Mouse (Mus musculus): ENCODE results near the gene Kifc5b.

The Kifc5b gene

DNA sequence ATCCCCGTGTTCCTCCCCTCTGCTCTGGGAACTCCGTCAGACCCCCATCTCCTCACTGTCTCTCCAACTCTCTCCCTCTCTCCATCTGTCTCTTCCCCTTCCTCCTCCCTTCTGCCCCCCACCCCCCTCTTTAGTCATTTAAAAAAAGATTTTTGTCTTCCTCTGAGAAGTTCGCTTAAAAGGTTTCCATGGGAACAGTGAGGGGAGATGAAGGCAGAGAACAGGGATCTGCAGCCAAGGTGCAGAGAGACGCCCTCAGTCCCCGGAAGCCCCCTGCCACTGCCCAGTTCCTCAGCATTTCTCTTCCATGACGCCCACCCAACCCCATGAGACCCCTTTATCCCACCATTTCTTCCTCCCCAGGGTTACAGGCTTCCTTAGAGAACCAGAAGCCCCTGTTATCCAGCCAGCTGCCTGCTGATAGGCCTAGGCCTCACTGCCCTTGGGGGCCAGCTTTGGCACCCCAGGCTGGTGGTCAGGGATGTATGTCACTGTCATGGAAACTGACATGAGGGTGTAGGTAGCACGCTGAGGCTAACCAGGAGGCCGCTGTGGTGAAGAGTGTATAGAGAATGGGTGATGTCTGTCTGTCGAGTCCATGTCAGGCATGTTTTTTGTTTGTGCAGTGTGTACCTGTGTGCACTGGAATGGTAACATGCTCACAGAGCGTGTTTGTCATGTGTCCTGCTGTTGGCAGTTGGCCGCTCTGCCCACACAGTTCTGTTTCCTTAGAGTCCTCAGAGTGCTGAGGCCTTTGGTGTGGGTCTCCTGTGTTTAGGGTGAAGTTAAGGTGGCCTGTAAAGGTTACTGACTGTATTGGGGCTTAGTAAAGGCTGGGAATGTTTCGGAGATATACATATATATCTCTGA is 30.6 kb downstream of the Kifc5b start:
- no peak for DNase-seq (ENCODE audit: low read depth, low spot score)

DNA sequence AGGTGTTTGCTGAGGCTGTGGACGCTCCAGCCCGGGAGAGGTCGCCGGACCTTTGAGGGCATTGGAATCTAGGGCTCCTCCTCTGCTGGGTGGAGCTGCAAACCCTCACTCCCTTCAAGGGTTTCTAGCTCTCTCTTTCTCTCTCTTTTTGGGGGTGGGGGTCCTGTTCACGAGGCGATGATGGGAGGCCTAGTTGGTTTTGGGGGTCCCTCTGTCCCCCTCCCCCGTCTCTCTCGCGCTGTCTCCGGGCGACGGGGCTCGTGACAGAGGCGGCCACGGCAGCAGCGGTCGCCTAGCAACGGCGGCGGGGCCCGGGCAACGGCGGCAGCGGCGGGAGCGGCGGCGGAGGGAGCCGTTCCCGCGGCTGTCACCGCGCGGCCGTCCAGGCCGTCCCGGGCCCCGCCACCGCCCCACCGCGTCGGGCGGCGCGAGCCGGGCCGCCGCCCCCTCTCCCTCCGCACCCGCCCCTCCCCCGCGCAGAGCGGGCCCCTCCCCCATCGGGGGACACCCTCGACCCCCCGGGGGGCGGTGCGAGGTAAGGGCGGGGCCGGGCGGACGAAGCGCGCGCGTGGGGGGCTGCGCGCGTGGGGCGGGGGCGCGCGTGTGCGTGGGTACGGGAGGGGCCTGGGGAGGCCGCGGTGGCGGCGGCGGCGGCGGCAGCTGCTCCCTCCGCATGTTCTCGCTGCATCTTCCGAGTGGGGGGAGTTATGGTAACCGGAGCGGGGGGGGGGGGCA is 31.6 kb downstream of the Kifc5b start:
- DNase-seq (ENCODE audit: low read depth, low spot score): no peak

DNA sequence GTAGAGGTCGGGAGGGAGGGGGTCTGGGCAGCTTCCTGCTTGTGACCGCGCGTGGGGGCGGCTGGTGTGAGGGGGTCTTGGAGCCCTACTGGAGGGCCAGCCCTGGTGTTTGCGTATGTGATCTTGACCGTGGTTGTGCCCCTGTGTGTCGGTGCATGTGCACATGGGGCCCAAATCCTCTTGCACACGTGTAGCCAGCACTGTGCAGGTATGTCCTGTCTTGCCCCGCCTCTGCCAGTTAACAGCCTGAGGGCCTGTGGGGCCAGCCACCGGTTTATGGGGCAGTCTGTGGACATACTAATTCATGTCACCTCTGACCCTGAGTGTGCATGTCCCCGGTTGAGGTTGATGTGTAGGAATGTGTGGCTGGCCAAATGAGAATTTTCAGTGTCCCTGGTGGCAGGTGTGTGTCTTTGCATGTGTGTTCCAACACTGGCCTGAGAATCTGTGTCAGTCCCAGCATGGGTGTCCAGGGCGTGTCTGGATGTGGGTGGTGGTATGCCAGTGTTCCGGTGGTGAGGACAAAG is 32.2 kb downstream of the Kifc5b start:
- DNase-seq (ENCODE audit: low read depth, low spot score): no peak

DNA sequence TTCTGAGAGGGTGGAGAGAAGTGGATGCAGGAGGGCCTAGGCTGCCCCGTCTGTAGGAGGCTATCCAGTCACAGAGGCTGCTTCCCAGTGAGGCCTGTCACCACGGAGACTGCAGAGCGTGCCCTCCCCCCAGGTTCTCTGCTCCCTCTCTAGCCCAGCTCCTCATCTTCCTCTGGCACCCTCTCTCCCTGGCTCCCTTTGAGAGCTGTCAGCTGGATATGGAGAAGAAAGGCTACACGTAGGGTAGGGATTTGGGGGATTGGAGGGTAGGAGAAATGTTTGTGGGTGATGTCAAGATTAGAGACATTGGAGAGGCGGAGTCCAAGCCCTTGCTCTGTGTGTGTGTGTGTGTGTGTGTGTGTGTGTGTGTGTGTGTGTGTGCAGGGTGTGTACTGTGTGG is 33.0 kb downstream of the Kifc5b start:
- DNase-seq (ENCODE audit: low read depth, low spot score): no peak

DNA sequence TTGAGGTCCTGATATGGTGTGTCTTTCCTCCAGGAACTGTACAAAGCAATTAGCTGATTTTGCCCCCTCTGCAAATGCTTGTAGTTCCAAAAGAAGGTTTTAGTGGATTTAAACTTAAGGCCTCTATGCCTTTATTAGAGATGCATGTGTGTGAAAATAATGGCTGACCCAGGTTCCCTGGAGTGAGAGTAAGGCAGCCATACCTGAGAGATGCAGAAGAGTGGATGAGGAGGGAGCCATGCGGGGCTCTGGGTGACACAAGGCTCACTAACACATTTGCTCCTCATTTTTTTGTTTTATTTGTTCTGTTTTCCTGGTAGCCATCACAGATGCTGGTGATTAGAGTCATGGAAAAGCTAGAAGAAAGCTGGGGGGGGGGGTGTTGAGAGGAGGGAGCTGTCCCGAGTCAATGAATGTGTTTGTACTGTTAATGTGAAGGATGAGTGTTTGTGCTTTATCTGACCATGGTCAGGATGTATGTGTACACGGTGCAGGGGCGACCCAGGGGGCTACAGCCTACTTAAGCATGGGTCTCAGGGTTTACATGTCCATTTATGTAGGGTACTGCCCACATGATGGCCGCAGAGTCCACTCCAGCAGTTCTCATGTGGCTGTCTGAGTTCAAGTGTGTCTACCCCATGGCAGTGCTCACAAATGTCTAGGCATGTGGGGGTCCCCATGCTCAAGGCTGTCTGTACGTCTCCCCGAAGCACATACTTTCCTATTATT is 33.8 kb downstream of the Kifc5b start:
- DNase-seq (ENCODE audit: low read depth, low spot score): no peak

DNA sequence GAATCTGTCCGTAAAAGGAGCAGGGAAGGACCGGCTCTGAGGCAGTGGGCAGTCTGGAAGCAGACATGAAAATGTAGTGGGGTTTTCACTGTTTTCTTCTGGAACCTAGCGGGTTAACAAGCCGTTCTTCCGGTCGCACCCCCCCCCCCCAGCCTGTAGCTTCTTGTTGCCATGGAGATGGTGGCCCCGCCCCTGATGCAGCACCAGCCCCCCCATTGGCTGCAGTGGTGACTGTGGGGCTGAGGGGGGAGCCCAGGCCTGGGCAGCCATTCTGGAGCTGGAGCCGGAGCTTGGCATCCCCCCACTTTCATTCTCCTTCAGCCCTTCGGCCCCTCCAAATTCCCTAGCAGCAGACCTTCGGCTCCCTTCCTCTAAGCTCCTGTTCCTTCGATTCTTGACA is 34.5 kb downstream of the Kifc5b start:
- DNase-seq (ENCODE audit: low read depth, low spot score): no peak

DNA sequence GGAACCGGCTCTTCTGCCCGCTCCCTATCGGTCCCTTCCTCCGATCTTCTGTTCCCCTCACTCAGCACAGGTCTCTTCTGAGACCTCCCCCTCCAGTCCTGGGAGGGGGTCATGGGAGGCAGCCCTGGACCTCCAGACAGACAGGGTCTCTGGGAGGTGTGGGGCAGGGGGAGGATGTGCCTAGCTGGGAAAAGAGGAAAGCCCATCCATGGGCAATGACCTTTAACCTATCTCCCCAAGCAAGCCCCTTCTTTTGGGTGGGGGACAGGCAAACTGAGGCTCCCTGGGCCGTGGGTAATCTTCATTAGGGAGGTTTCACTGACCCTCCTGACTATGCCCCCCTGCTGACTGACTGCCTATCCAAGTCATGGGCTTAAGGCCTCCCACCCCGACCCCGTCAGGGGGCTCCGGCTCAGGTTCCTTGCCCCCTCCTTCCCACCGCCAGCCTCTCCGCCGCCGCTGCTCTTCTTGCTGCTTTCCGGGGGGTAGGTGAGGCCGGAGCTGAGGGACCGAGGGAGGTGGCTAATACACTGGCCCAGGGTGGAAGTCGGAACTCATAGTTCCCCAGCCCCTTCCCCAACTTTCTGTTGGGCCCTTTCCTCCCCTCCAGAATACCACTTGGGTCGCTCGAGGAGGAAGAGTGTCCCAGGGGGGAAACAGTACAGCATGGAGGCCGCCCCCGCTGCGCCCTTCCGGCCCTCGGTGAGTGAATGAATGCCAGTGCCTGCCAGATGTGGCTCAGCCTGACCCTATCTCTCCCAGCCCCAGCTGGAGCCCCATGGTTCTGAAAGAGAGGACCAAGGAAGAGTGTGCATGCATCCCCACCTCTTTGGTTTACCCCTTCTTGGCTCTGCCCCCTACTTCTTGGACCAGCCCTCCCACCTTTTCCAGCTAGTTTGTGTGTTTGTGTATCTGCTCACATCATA is 35.3 kb downstream of the Kifc5b start:
- DNase-seq (ENCODE audit: low read depth, low spot score): no peak

DNA sequence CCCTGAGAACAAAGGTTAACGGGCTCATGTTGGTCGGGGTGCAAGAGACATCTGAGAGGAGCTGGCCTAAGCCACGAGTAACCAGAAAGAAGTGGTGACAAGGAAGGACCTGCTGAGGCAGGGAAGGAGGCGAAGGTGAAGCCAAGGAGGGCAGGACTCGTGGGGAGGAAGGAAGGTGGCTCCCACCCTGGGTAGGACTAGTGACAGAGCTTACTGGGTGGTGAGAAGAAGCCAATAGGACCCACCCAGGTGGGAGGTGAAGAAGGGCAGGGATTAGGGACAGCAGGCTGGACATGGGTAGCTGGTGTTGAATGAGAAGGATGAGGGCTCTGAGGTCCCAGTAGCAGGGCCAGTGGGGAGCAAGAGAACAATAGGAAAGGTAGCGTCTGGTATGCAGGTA is 36.3 kb downstream of the Kifc5b start:
- no peak for DNase-seq (ENCODE audit: low read depth, low spot score)

DNA sequence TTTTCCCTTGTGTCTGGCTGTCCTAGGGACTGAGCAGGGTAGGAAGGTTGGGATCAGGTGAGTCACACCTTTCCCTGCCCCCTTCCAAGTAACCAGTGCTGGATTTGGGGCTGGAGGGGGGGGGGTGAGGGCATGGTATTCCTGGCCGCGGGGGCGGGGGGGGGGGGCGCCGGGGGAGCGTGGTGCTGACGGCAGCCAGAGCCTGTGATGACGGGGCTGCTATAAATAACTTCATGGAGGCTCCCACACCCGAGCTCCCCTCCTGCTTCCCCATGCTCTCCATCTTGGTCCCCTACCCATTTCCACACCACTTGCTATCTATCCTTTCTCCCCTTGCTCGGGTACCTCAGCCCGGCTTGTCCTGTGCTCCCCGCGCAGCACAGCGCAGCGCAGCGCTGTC is 36.8 kb downstream of the Kifc5b start:
- DNase-seq (ENCODE audit: low read depth, low spot score): no peak

DNA sequence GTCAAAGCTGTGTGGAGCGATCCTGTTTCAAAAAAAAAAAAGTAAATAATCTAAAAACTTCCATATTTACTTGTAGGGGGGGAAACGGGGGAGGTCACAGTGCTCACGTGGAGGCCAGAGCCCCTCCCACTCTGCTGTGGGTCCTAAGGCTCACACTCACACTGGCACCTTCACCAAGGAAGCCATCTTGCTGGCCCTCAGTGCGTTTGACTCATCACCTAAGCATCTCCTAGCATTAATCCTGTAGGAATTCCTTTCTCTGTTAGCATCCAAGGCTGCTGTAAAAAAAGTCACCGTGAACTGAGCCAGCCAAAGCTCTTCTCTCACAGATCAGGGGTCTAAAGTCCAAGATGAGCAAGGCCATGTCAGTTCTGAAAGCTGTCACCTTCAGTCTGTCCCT is 39.4 kb downstream of the Kifc5b start:
- DNase-seq (ENCODE audit: low read depth, low spot score): no peak

DNA sequence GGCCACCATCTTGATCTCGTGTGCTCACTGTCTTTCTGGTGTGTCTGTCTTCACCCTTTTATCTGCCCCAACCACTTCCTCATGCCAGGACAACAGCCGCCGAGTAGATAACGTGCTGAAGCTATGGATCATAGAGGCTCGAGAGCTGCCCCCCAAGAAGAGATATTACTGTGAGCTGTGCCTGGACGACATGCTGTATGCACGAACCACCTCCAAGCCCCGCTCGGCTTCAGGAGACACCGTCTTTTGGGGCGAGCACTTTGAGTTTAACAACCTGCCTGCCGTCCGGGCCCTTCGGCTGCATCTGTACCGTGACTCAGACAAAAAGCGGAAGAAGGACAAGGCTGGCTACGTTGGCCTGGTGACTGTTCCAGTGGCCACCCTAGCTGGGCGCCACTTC is 40.0 kb downstream of the Kifc5b start:
- DNase-seq (ENCODE audit: low read depth, low spot score): no peak

DNA sequence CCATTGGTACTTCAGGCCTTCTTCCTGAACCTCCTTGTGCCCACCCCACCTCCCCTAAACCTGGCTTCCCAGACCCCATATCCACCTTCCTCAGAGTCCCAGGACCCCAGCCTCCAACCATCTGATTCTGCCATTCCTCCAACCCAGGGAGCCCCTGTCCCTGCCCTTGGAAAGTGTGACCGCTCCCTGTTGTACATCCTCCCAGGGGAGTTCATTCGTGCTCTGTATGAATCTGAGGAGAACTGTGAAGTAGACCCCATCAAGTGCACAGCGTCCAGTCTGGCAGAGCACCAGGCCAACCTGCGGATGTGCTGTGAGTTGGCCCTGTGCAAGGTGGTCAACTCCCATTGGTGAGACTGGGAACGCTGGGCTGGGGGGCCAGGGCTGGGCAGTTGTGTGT is 41.0 kb downstream of the Kifc5b start:
- DNase-seq (ENCODE audit: low read depth, low spot score): no peak

DNA sequence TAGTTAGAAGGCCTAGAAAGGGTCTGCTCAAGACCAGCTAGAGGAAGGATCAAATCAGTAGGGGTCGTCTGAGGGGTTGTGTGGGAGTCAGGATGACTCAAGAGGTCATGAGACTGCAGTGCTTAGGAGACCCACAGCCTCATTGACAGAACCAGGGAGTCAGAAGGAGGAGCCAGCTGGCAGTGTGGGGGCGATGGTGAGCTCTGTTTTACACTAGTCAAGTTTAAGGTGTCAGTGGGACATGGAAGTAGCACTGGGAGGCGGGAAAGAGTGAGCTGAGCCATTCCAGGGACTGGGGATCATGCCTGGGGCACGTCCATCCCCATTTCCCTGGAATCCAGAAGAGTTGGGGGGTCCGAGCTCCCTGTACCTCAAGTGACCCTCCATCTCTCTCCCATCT is 42.0 kb downstream of the Kifc5b start:
- no peak for DNase-seq (ENCODE audit: low read depth, low spot score)

DNA sequence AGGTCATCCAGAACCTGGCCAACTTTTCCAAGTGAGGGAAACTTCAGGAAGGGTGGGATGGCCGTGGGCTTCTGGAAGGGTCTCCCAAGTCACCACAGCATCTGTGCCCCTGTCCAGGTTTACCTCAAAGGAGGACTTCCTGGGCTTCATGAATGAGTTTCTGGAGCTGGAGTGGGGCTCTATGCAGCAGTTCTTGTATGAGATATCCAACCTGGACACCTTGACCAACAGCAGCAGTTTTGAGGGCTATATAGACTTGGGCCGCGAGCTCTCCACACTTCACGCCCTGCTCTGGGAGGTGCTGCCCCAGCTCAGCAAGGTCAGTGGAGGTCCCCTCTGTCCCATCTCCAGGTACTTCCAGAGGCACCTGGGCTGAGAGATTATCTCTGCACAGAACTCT is 42.9 kb downstream of the Kifc5b start:
- DNase-seq (ENCODE audit: low read depth, low spot score): no peak

DNA sequence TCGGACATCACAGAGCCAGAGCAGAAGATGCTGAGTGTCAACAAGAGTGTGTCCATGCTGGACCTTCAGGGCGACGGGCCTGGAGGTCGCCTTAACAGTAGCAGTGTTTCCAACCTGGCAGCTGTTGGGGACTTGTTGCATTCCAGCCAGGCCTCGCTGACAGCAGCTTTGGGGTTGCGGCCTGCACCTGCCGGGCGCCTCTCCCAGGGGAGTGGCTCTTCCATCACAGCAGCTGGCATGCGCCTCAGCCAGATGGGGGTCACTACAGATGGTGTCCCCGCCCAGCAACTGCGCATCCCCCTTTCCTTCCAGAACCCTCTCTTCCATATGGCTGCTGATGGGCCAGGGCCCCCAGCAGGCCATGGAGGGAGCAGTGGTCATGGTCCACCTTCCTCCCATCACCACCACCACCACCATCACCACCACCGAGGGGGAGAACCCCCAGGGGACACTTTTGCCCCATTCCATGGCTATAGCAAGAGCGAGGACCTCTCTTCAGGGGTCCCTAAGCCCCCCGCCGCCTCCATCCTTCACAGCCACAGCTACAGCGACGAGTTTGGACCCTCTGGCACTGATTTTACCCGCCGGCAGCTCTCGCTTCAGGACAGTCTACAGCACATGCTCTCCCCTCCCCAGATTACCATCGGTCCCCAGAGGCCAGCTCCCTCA is 44.8 kb downstream of the Kifc5b start:
- no peak for DNase-seq (ENCODE audit: low read depth, low spot score)

DNA sequence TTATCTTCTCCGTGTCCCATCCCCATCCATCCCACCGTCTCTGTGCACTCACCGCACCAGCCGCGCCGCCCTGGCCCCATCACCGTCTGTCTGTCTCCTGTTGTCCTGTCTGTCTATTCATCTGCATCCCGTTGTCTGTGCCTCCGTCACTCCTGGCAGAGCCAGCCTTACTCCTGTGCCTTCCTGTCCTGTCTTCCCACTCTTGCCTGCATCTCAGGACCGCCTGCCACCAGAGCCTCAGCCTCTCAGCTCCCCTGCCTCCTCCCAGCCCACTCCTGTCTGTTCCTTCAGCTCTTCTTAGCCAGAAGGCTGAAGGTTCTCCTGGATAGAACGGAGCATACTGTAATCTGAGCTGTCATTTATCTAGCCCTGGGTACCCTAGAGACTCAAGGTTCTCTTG is 50.1 kb downstream of the Kifc5b start:
- no peak for DNase-seq (ENCODE audit: low read depth, low spot score)

DNA sequence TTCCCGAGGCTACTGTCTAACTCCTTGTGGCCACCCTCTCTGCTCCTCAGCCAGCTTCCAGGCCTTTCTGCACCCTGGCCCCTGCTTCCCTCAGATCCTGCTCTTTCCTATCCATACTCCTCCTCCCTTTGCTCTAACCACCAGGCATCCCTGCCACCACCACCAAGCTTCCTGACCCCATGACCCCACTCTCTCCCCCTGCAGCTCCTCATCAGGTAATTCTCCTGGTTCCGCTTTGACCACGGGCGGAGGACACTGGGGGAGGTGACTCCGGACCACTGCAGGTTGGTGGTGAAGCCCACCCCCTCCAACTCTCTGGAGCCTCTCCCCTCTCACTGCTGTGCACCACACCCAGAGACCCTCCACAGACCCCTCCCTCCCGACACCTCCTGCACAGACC is 50.6 kb downstream of the Kifc5b start:
- no peak for DNase-seq (ENCODE audit: low read depth, low spot score)

DNA sequence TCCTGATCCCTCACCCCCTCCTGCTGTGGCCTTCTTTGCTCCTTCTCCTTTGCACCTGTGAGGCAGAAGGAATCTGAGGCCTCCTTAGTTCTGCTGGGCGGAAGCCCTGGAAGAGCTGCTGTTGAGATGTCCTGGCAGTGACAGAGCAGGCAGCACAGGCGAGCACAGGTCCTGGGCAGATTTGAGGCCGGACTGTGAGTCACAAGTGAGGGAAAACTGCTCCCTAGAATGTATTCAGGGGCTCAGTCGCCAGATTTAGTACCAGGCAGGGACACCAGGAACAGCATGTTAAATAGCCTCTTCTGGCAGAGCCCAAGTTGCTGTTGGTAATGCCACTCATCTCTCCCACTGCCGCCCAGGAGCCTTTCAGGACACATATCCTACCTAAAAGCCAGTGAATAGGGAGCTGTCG is 51.3 kb downstream of the Kifc5b start:
- DNase-seq (ENCODE audit: low read depth, low spot score): no peak

DNA sequence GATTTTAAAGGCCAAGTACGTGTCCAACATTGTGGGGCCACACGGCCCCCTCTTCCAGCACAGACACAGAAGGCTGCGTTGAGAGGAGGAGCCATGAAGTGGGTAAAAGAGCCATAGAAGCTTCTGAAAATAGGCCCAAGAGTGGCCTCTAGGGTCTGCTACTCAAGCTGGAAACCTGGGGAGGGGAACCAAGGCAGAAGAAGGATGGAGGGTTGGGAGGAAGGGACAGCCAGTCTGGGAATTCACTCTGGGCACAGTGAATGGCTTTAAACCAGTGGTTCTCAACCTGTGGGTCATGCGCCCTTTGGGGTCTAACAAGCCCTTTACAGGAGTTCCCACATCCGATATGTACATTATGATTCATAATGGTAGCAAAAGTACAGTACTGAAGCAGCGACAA is 52.4 kb downstream of the Kifc5b start:
- no peak for DNase-seq (ENCODE audit: low read depth, low spot score)

DNA sequence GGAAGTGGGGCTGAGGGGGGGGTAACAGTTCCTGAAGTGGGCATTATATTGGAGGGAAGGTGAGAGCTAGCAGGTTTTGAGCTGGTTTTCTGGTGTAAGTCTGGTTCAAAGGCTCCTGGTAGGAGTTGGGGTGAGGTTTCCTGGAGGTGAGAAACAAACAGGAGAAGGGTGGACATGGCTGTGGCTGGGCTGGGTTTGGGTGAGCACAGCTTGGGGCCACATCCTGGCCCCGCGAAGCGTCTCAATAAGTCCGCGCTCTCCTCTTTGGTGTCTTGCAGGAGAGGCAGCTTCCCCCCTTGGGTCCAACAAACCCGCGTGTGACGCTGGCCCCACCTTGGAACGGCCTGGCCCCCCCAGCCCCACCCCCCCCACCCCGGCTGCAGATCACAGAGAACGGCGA is 53.3 kb downstream of the Kifc5b start:
- DNase-seq (ENCODE audit: low read depth, low spot score): no peak

Measured in brain, embryonic 18.5 days (tissue).